Mouse (Mus musculus) heart, postnatal 0 days (tissue): ENCODE measurements around the gene Trmt11. TPM values are rescaled to one million over a fixed set of nuclear protein-coding genes. Genes with fewer than 3 reads are reported as not detected.
"Not testable (repeated sequence)": the region's sequence is repeated elsewhere in the genome, so short reads cannot be mapped to it uniquely, and the experiment has no call there.

ENCODE experiments used
- ATAC-seq: fragments of 200-750 bp; cut with Nextera tagmentation; 2 replicates; pipeline ENCODE4 v1.8.0; 2017; ENCODE audit warnings: low read depth, moderate number of reproducible peaks, moderate library complexity; ENCODE audit not compliant: insufficient read depth
- DNase-seq: peaks from one replicate; pipeline ENCODE4 v3.0.0-alpha.2; 2016; ENCODE audit warnings: low spot score
- H3K27ac ChIP-seq: fragments of 300-500 bp; sonication (generic); 2 replicates; pipeline ENCODE4 v1.5.1; 2014; ENCODE audit warnings: low read depth, mild to moderate bottlenecking
- H3K27me3 ChIP-seq: fragments of 300-500 bp; sonication (generic); 2 replicates; pipeline ENCODE4 v1.6.1; 2014; ENCODE audit warnings: low read length, mixed read lengths; ENCODE audit not compliant: control insufficient read depth, insufficient read depth
- H3K36me3 ChIP-seq: fragments of 300-500 bp; sonication (generic); replicated peaks from 2 replicates; pipeline ENCODE4 v1.6.1; 2014; ENCODE audit warnings: low read length, mixed read lengths; ENCODE audit not compliant: control insufficient read depth, insufficient read depth
- H3K4me1 ChIP-seq: fragments of 300-500 bp; sonication (generic); 2 replicates; pipeline ENCODE4 v1.6.1; 2014; ENCODE audit warnings: antibody characterized with exemption; ENCODE audit not compliant: control insufficient read depth, insufficient read depth
- H3K4me2 ChIP-seq: fragments of 300-500 bp; sonication (generic); 2 replicates; pipeline ENCODE4 v1.6.1; 2014; ENCODE audit warnings: low read depth, mild to moderate bottlenecking, low read length, moderate library complexity
- H3K4me3 ChIP-seq: fragments of 300-500 bp; sonication (generic); 2 replicates; pipeline ENCODE4 v1.5.1; 2014; ENCODE audit warnings: low read depth, low read length
- H3K9ac ChIP-seq: fragments of 300-500 bp; sonication (generic); replicated peaks from 2 replicates; pipeline ENCODE4 v1.6.1; 2014; ENCODE audit warnings: low read depth, low read length, mixed read lengths
- H3K9me3 ChIP-seq: fragments of 300-500 bp; sonication (generic); replicated peaks from 2 replicates; pipeline ENCODE4 v1.6.1; 2016; ENCODE audit warnings: low read length; ENCODE audit not compliant: control insufficient read depth
- CTCF ChIP-seq: IDR thresholded peaks from 2 replicates; pipeline ENCODE4 v1.5.1; 2016; ENCODE audit warnings: antibody characterized with exemption, control low read depth, low read depth
- EP300 ChIP-seq: IDR thresholded peaks from 2 replicates; pipeline ENCODE4 v1.6.1; 2016; ENCODE audit warnings: antibody characterized with exemption, low read depth
- WGBS: fragments of 180-500 bp; shearing (Covaris S2); extraction: QIAGEN DNeasy Blood & Tissue Kit; methylation state at CpG from one replicate; pipeline ENCODE4 v1.1.7; 2014; 5-methylcytosine and 5-hydroxymethylcytosine counted together
- polyA plus RNA-seq: library from polyadenylated mRNA; unstranded; fragments of >200 nt; fragmentation: Nextera tagmentation; extraction: Ambion mirVana; gene quantifications from 2 replicates; pipeline ENCODE4 v1.2.1, GENCODE M21; 2015
- total RNA-seq: library from RNA; depleted of rRNA; stranded (reverse); fragments of >200 nt; gene quantifications from 2 replicates; pipeline ENCODE4 v1.2.3, GENCODE M21; 2014; ENCODE audit warnings: low replicate concordance

Gene Trmt11
- total and polyA plus RNA-seq, 2 experiments from 2014 or later: 9.1 to 11.3 TPM

GRCm38 (mm10) chr10:30555686-30556578 lies 44.6 kb downstream of the Trmt11 start:
- DNase-seq (no peak), ATAC-seq (no peak)
- 68% methylated on average over 11 of the region's 11 CpGs for WGBS
- peaks cover 46% of the 10 kb centered on the region for H3K36me3 ChIP-seq
- H3K4me1 ChIP-seq: no peaks in the 10 kb centered on the region
- no peaks in the 10 kb centered on the region for H3K9me3 ChIP-seq
- no peak overlapping the region for H3K27ac ChIP-seq
- no peak overlapping the region for H3K9ac ChIP-seq
- H3K4me3 ChIP-seq: no peak overlapping the region
- H3K27me3 ChIP-seq: no peaks in the 10 kb centered on the region
- H3K4me2 ChIP-seq: no peak overlapping the region
- no peak for TF ChIP-seq EP300
- no peak for TF ChIP-seq CTCF

GRCm38 (mm10) chr10:30552377-30552776 lies 48.2 kb downstream of the Trmt11 start:
- DNase-seq (no peak), ATAC-seq (no peak)
- Histone ChIP-seq H3K9ac (no peak overlapping the region), H3K4me1 (no peaks in the 10 kb centered on the region), H3K4me2 (no peak overlapping the region), H3K9me3 (no peaks in the 10 kb centered on the region), H3K27me3 (no peaks in the 10 kb centered on the region), H3K36me3 (peaks cover 31% of the 10 kb centered on the region), H3K4me3 (no peak overlapping the region), H3K27ac (no peak overlapping the region)
- no peak for TF ChIP-seq EP300
- TF ChIP-seq CTCF: no peak
- 93% methylated on average over 1 of the region's 1 CpGs for WGBS

GRCm38 (mm10) chr10:30549974-30550373 lies 50.6 kb downstream of the Trmt11 start:
- H3K4me2 ChIP-seq: no peak overlapping the region
- no peak overlapping the region for H3K4me3 ChIP-seq
- H3K9me3 ChIP-seq: no peaks in the 10 kb centered on the region
- 73% methylated on average over 3 of the region's 3 CpGs for WGBS
- no peaks in the 10 kb centered on the region for H3K27me3 ChIP-seq
- ATAC-seq: no peak
- no peak overlapping the region for H3K27ac ChIP-seq
- no peaks in the 10 kb centered on the region for H3K4me1 ChIP-seq
- no peak overlapping the region for H3K9ac ChIP-seq
- H3K36me3 ChIP-seq: peaks cover 22% of the 10 kb centered on the region; the same call in 1 of the 2 replicates
- TF ChIP-seq CTCF (no peak), EP300 (no peak)
- no peak for DNase-seq

- no peaks in the 10 kb centered on the region for H3K4me1 ChIP-seq
- peaks cover 34% of the 10 kb centered on the region for H3K36me3 ChIP-seq
- 82% methylated on average over 5 of the region's 5 CpGs for WGBS
- ATAC-seq (no peak), DNase-seq (no peak)
- H3K9ac ChIP-seq: no peak overlapping the region
- H3K27ac ChIP-seq: no peak overlapping the region
- H3K27me3 ChIP-seq: no peaks in the 10 kb centered on the region
- H3K9me3 ChIP-seq: no peaks in the 10 kb centered on the region
- H3K4me3 ChIP-seq: no peak overlapping the region
- TF ChIP-seq CTCF (no peak), EP300 (no peak)
- no peak overlapping the region for H3K4me2 ChIP-seq
These were observed 62.1 kb downstream of the Trmt11 start for GRCm38 (mm10) chr10:30538538-30538815.

- Histone ChIP-seq H3K4me2 (no peak overlapping the region), H3K4me1 (no peaks in the 10 kb centered on the region), H3K27ac (no peak overlapping the region), H3K36me3 (peaks cover 39% of the 10 kb centered on the region), H3K27me3 (no peaks in the 10 kb centered on the region), H3K9ac (no peak overlapping the region), H3K4me3 (no peak overlapping the region), H3K9me3 (no peaks in the 10 kb centered on the region)
- peak; percentile 38 for DNase-seq
- no peak for ATAC-seq
- no peak for TF ChIP-seq EP300
- TF ChIP-seq CTCF: peak; percentile 70
- WGBS: 66% methylated on average over 10 of the region's 10 CpGs
These were observed 62.6 kb downstream of the Trmt11 start for GRCm38 (mm10) chr10:30537734-30538537.

- H3K27me3 ChIP-seq, DNase-seq, H3K27ac ChIP-seq, H3K4me2 ChIP-seq, H3K9me3 ChIP-seq, H3K4me1 ChIP-seq, ATAC-seq, H3K9ac ChIP-seq, H3K4me3 ChIP-seq: not testable (repeated sequence)
- peaks cover 48% of the 10 kb centered on the region for H3K36me3 ChIP-seq
- 91% methylated on average over 7 of the region's 7 CpGs for WGBS
These were observed 64.6 kb downstream of the Trmt11 start for GRCm38 (mm10) chr10:30535930-30536329.
